Mouse (Mus musculus) neural tube, embryonic 11.5 days (tissue): ENCODE data around the gene Scfd2. TPM values are rescaled to one million over a fixed set of nuclear protein-coding genes. Genes with fewer than 3 reads are reported as not detected.
A peak's percentile ranks its signal among the peaks of the same experiment; 100 is the strongest.

Experiments
- ATAC-seq: fragments of 200-750 bp; cut with Nextera tagmentation; 2 replicates; pipeline ENCODE4 v1.8.0; 2017; ENCODE audit warnings: moderate number of reproducible peaks, mild to moderate bottlenecking, moderate TSS enrichment, moderate library complexity; ENCODE audit not compliant: insufficient read depth, low FRiP score, low TSS enrichment
- DNase-seq: peaks from one replicate; pipeline ENCODE4 v3.0.0-alpha.2; 2015; ENCODE audit warnings: low spot score
- H3K27ac ChIP-seq: fragments of 300-500 bp; sonication (generic); 2 replicates; pipeline ENCODE4 v1.5.1; 2014; ENCODE audit warnings: low read depth, mild to moderate bottlenecking, low read length
- H3K27me3 ChIP-seq: fragments of 300-500 bp; sonication (generic); 2 replicates; pipeline ENCODE4 v1.6.1; 2014; ENCODE audit warnings: mild to moderate bottlenecking, low read length, mixed read lengths; ENCODE audit not compliant: control insufficient read depth, insufficient read depth
- H3K36me3 ChIP-seq: fragments of 300-500 bp; sonication (generic); 2 replicates; pipeline ENCODE4 v1.6.1; 2014; ENCODE audit warnings: mild to moderate bottlenecking, low read length, moderate library complexity, mixed read lengths; ENCODE audit not compliant: control insufficient read depth, insufficient read depth
- H3K4me1 ChIP-seq: fragments of 300-500 bp; sonication (generic); 2 replicates; pipeline ENCODE4 v1.6.1; 2014; ENCODE audit warnings: low read length, mixed read lengths; ENCODE audit not compliant: control insufficient read depth, insufficient read depth
- H3K4me2 ChIP-seq: fragments of 300-500 bp; sonication (generic); 2 replicates; pipeline ENCODE4 v1.6.1; 2014; ENCODE audit warnings: low read depth, mild to moderate bottlenecking, moderate library complexity
- H3K4me3 ChIP-seq: fragments of 300-500 bp; sonication (generic); 2 replicates; pipeline ENCODE4 v1.5.1; 2014; ENCODE audit warnings: low read depth, low read length
- H3K9ac ChIP-seq: fragments of 300-500 bp; sonication (generic); 2 replicates; pipeline ENCODE4 v1.6.1; 2014; ENCODE audit warnings: mild to moderate bottlenecking, low read length
- H3K9me3 ChIP-seq: fragments of 300-500 bp; sonication (generic); 2 replicates; pipeline ENCODE4 v1.6.1; 2016; ENCODE audit warnings: low read length; ENCODE audit not compliant: control insufficient read depth
- WGBS: fragments of 180-500 bp; shearing (Covaris S2); extraction: QIAGEN DNeasy Blood & Tissue Kit; methylation state at CpG from one replicate; pipeline ENCODE4 v1.1.7; 2014; 5-methylcytosine and 5-hydroxymethylcytosine counted together
- polyA plus RNA-seq: library from polyadenylated mRNA; unstranded; fragments of >200 nt; fragmentation: Nextera tagmentation; extraction: Ambion mirVana; gene quantifications from 2 replicates; pipeline ENCODE4 v1.2.1, GENCODE M21; 2014

Scfd2 gene
- polyA plus RNA-seq, 1 experiment from 2014 or later = 14.7 TPM

DNA sequence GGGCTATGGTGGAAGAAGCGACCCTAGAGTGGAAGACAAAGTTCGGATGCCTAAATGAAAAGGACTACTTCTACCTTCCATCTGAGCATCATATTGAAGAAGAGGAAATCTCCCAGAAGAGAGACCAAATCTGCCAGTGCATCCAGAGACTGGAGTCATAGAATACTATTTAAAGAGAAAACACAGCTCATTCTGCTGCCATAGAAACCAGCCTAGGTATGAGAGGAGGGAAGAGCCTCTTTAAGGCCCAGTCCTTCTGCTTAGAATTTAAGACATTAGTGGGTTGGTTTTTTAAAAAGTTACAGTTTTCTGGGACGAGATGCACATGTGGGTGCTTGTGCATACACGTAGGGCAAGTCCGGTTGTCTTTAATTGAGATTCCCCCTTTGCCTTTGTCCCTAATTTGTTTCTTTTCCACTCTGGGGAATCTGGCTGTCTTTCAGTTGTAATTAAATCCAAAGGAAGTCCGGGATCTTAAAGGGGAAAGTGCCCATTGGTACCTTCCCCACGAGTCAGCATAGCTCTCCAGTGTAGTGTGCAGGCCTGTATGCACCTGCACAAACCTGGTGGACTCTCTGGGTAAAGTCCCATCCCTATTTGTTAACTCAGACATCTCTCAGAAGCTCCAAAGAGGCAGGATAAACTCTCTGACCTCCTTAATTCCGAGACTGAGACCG, 341.9 kb downstream of the Scfd2 start:
- H3K4me3 ChIP-seq = no peak overlapping the region
- ATAC-seq = no peak
- no peak overlapping the region for H3K27ac ChIP-seq
- WGBS = 57% methylated on average over 9 of the region's 9 CpGs
- H3K27me3 ChIP-seq = no peaks in the 10 kb centered on the region
- no peaks in the 10 kb centered on the region for H3K36me3 ChIP-seq
- DNase-seq = no peak
- H3K9ac ChIP-seq = no peak overlapping the region
- no peaks in the 10 kb centered on the region for H3K9me3 ChIP-seq
- H3K4me2 ChIP-seq = no peak overlapping the region
- peaks cover 8% of the 10 kb centered on the region for H3K4me1 ChIP-seq

DNA sequence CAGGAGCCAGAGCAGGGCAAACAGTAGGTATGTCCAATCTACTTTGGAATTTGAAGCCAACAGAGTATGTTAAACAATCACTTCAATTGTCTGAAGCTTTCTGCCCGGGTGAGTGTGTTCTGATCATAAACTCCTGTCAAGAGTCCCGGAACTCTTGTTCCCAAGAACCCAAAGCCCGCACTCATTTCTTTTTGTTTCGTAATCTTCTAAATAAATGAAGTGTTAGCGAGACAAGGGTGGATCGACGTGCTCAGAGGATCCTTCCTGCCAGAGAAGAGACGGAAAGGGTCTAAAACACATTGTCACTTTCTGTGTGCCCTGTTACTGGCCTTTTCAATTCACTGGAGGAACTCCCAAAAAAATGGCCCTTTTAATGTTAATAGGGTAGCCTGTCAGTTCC, 342.7 kb downstream of the Scfd2 start:
- Histone ChIP-seq H3K36me3 (no peaks in the 10 kb centered on the region), H3K9ac (no peak overlapping the region), H3K9me3 (no peaks in the 10 kb centered on the region), H3K4me2 (no peak overlapping the region), H3K27me3 (no peaks in the 10 kb centered on the region), H3K4me1 (peaks cover 2% of the 10 kb centered on the region; the same call in 1 of the 2 replicates), H3K4me3 (no peak overlapping the region), H3K27ac (no peak overlapping the region)
- ATAC-seq = no peak
- WGBS = 83% methylated on average over 8 of the region's 8 CpGs
- no peak for DNase-seq

DNA sequence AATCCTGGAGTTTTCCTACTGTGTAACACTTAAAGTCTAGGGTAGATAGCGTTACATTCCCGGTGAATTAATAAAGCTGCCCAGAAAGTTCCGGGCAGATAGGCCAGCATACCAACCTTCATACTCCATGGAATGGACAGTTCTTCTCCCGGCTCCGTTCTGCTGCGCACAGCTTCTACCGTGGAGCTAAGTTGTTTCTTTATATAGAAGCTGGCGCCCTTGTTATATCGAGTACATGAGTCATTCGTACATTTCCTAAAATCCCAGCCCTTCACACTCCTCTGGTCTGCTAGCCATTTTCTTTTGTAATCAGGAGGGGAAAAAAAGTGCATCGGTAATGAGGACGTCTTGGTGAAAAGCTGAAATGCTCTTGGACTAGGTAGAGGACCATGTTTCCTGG, 343.5 kb downstream of the Scfd2 start:
- Histone ChIP-seq H3K27ac (no peak overlapping the region), H3K4me2 (no peak overlapping the region), H3K9ac (no peak overlapping the region), H3K36me3 (no peaks in the 10 kb centered on the region), H3K4me1 (no peaks in the 10 kb centered on the region), H3K4me3 (no peak overlapping the region), H3K9me3 (no peaks in the 10 kb centered on the region), H3K27me3 (no peaks in the 10 kb centered on the region)
- WGBS = 95% methylated on average over 12 of the region's 12 CpGs
- no peak for DNase-seq
- ATAC-seq = no peak

DNA sequence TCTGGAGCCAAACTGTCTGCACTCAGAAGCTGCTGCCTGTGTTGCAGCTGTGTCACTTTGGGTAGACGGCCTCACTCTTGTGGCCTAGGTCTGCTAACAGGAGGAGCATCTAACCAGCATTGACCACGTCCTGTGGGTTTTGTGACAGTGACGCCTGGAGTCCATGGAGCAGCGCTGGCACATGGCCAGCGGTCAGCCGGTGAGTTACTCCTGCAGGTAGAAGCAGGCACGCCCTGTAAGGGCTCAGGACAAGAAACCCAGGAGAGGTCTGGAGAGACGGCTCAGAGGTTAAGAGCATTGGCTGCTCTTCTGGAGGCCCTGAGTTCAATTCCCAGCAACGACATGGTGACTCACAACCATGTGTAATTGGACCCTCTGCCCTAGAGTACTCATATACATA, 347.0 kb downstream of the Scfd2 start:
- H3K4me2 ChIP-seq = no peak overlapping the region
- no peaks in the 10 kb centered on the region for H3K27me3 ChIP-seq
- H3K36me3 ChIP-seq = no peaks in the 10 kb centered on the region
- no peak overlapping the region for H3K4me3 ChIP-seq
- H3K4me1 ChIP-seq = peaks cover 5% of the 10 kb centered on the region; the same call in 1 of the 2 replicates
- 80% methylated on average over 9 of the region's 9 CpGs for WGBS
- ATAC-seq (no peak), DNase-seq (no peak)
- no peak overlapping the region for H3K9ac ChIP-seq
- no peaks in the 10 kb centered on the region for H3K9me3 ChIP-seq
- no peak overlapping the region for H3K27ac ChIP-seq

DNA sequence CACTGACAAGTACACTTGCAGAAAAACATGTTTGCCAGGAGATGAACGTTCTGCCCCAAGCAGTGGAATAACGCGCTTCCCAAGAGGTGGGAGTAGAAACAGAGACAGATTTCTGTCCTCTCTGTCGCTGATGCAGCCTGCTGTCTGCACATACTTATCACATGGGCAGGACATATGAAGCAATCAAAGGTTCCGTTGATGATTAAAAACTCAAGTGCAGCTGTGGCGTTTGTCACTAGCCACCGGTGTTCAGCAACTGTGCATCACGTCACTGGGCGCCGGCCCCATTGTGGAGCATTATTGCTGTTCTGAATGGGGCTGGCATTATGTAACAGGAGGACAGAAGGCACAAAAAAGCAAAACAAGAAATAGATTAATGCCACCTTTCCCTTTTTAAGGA, 348.4 kb downstream of the Scfd2 start:
- Histone ChIP-seq H3K27me3 (no peaks in the 10 kb centered on the region), H3K36me3 (no peaks in the 10 kb centered on the region), H3K4me1 (peaks cover 5% of the 10 kb centered on the region; the same call in 1 of the 2 replicates), H3K9ac (no peak overlapping the region), H3K27ac (no peak overlapping the region), H3K9me3 (no peaks in the 10 kb centered on the region), H3K4me3 (no peak overlapping the region), H3K4me2 (no peak overlapping the region)
- DNase-seq (no peak), ATAC-seq (no peak)
- WGBS = 69% methylated on average over 10 of the region's 10 CpGs

DNA sequence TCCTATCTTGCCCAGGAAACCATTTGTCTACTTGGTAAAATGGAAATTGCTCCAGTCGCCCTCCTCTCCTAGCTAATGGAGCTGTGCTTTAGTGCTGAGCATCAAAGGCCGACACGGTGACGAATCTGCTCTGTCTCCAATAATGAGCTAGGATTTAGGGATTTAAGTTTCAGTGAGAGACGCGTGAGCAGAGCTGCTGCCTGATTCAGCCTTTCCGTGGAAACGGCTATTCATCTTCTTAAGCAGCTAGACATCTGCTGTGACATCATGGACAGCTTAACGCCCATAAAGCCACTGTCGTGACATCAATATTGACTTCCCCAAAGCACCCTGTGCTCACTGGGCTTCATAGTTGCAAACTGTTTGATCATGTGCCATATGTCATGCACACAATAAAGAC, 351.3 kb downstream of the Scfd2 start:
- H3K36me3 ChIP-seq = no peaks in the 10 kb centered on the region
- no peaks in the 10 kb centered on the region for H3K27me3 ChIP-seq
- no peaks in the 10 kb centered on the region for H3K9me3 ChIP-seq
- H3K4me2 ChIP-seq = no peak overlapping the region
- 14% methylated on average over 10 of the region's 10 CpGs for WGBS
- H3K4me3 ChIP-seq = no peak overlapping the region
- H3K4me1 ChIP-seq = peaks cover 8% of the 10 kb centered on the region; the same call in 1 of the 2 replicates
- no peak for DNase-seq
- H3K9ac ChIP-seq = no peak overlapping the region
- no peak overlapping the region for H3K27ac ChIP-seq
- ATAC-seq = no peak

DNA sequence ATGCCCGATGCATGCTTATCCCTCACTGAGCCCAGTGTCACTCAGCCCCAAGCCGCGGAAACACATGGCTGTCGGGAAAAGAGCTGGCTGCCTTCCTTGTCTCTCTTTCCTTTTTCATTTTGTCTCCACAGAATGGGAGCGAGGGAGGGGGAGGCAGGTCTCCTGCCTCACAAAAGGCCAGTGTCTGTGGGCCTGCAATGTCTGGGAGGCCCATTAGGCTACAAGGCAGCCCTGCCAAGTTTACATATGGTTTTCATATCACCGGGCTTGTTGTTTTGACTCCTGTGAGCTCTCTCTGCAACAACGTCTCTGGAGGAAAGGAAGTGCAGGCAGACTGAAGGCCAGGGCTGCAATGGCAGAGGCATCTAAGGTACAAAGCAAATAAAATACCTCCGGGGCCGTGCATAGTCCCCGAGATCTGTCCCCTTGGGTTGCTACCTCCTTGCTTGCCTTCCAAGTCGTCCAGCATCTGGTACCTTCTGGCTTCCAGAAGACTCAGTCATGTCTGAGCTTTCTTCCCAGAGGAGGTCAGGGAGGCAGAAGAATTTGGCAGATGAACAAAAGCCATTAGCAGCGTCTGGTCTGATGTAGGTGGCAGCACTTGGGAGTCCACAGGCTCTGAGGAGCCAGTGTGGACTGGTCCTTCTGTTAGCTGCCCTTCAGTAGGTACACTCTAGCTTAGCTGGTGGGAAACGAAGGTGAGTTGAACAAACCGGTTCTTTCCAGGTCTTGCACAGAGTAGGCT, 355.9 kb downstream of the Scfd2 start:
- H3K9me3 ChIP-seq = no peaks in the 10 kb centered on the region
- DNase-seq (peak; percentile 56), ATAC-seq (no peak)
- H3K4me2 ChIP-seq = no peak overlapping the region
- H3K4me3 ChIP-seq = no peak overlapping the region
- H3K4me1 ChIP-seq = peaks cover 8% of the 10 kb centered on the region; the same call in 1 of the 2 replicates
- 0 out of 2 replicates have a peak overlapping the region, but pooled peaks have one; percentile 9 for H3K27ac ChIP-seq
- WGBS = 53% methylated on average over 14 of the region's 14 CpGs
- no peaks in the 10 kb centered on the region for H3K36me3 ChIP-seq
- H3K27me3 ChIP-seq = no peaks in the 10 kb centered on the region
- no peak overlapping the region for H3K9ac ChIP-seq

DNA sequence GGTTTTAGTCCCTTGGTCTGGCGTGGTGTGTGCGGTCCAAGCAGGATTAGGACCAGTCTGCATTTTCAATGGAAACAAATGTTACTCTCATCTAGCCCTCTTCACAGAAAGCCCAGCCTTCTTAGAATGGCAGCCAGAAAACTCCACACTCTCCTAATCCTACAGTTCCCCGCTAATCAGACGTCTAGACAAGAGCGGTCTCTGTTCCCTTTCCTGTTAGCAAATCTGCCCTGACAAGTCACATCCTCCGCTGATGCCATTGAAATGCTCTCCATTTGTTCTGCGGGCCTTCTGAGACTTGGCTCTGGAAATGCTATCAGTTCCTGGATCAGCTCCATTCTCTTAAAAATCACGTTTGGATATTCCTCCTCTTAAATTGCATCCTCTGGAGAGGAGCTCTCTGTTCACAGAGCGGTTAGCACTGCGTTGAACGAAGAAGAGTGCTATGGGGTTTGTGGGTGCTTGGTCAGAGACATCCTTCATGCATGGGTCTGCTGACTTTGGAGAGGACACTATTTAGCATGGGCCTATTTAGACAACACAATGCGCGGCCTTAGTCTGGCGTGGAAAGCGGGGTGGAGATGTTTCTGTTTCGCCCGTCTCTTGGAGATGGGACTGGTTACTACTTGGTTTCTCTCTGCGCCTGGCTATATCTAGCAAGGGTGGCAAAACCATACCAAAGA, 358.3 kb downstream of the Scfd2 start:
- Histone ChIP-seq H3K27me3 (no peaks in the 10 kb centered on the region), H3K27ac (no peak overlapping the region), H3K4me3 (no peak overlapping the region), H3K36me3 (no peaks in the 10 kb centered on the region), H3K9ac (no peak overlapping the region), H3K4me1 (0 out of 2 replicates have a peak, but pooled peaks cover 3% of the 10 kb centered on the region), H3K9me3 (no peaks in the 10 kb centered on the region), H3K4me2 (no peak overlapping the region)
- no peak for DNase-seq
- 79% methylated on average over 18 of the region's 18 CpGs for WGBS
- ATAC-seq = no peak
